Mouse (Mus musculus) forebrain, embryonic 13.5 days (tissue): ENCODE measurements at regions not wholly inside any gene's neighbourhood (a gene's known extent, or its start where the extent isn't known, plus 50 kb on each side); places are given as distances from the start of the nearest gene placed in this dataset.

ENCODE experiments used
- ATAC-seq: fragments of 200-750 bp; cut with Nextera tagmentation; 2 replicates; pipeline ENCODE4 v1.8.0; 2017
- H3K27ac ChIP-seq: fragments of 300-500 bp; sonication (generic); 2 replicates; pipeline ENCODE4 v1.5.1; 2015; ENCODE audit warnings: inconsistent platforms, mild to moderate bottlenecking, moderate library complexity
- H3K27me3 ChIP-seq: fragments of 300-500 bp; sonication (generic); 2 replicates; pipeline ENCODE4 v1.6.1; 2015; ENCODE audit warnings: mild to moderate bottlenecking, inconsistent platforms
- H3K36me3 ChIP-seq: fragments of 300-500 bp; sonication (generic); 2 replicates; pipeline ENCODE4 v1.6.1; 2015; ENCODE audit warnings: mild to moderate bottlenecking, inconsistent platforms; ENCODE audit not compliant: poor library complexity, severe bottlenecking
- H3K4me1 ChIP-seq: fragments of 300-500 bp; sonication (generic); 2 replicates; pipeline ENCODE4 v1.6.1; 2015; ENCODE audit warnings: inconsistent platforms
- H3K4me2 ChIP-seq: fragments of 300-500 bp; sonication (generic); 2 replicates; pipeline ENCODE4 v1.6.1; 2015; ENCODE audit warnings: inconsistent platforms, mild to moderate bottlenecking, moderate library complexity
- H3K4me3 ChIP-seq: fragments of 300-500 bp; sonication (generic); 2 replicates; pipeline ENCODE4 v1.5.1; 2015; ENCODE audit warnings: mild to moderate bottlenecking, inconsistent platforms
- H3K9ac ChIP-seq: fragments of 300-500 bp; sonication (generic); 2 replicates; pipeline ENCODE4 v1.6.1; 2015; ENCODE audit warnings: mild to moderate bottlenecking, inconsistent platforms
- H3K9me3 ChIP-seq: fragments of 300-500 bp; sonication (generic); replicated peaks from 2 replicates; pipeline ENCODE4 v1.6.1; 2016; ENCODE audit warnings: inconsistent platforms
- WGBS: fragments of 180-500 bp; shearing (Covaris S2); methylation state at CpG from one replicate; pipeline ENCODE4 v1.1.7; 2015; 5-methylcytosine and 5-hydroxymethylcytosine counted together

DNA sequence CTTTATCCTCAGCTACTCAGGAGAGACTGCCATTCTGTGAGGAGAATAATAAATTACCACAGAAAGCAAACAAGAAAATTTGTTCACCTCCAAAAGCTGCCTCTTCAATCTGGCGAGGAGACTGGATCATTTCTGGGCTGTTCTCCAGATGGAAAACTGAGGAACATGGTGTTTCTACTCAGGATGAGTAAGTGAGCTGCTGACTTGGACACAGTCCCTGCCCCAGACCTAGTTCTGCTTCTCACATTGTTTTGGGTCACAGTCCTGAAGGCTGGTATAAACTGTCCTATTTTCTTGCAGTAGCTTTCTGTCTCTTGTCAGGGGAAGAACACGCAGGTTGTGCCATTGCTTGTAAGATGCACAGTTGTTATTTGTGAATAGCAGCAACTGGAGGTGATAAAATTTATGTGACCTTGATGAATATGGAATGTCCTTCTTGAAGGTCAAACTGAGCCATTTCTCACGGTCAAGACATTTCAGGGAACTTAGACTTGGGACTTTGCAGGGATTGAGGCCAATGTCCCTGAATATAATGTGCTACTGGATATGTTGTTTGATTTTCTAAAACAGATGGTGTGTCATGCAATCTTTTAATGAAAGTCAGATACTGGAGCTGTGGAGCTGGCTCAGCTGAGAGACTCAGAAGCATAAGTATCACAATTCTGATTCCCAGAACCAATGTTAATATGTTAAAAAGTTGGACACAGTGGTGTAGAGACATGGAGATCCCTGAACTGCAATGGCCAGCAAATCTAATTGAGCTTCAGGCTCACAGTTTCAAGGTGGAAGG is 102.2 kb downstream of the Edn1 start:
- no peaks in the 10 kb centered on the region for H3K9me3 ChIP-seq
- no peak overlapping the region for H3K27ac ChIP-seq
- peaks cover 9% of the 10 kb centered on the region; the same call in 1 of the 2 replicates for H3K4me1 ChIP-seq
- H3K4me2 ChIP-seq: no peak overlapping the region
- ATAC-seq: no peak
- H3K27me3 ChIP-seq: no peaks in the 10 kb centered on the region
- WGBS: 92% methylated on average over 3 of the region's 3 CpGs
- H3K4me3 ChIP-seq: no peak overlapping the region
- no peak overlapping the region for H3K9ac ChIP-seq
- H3K36me3 ChIP-seq: no peaks in the 10 kb centered on the region

DNA sequence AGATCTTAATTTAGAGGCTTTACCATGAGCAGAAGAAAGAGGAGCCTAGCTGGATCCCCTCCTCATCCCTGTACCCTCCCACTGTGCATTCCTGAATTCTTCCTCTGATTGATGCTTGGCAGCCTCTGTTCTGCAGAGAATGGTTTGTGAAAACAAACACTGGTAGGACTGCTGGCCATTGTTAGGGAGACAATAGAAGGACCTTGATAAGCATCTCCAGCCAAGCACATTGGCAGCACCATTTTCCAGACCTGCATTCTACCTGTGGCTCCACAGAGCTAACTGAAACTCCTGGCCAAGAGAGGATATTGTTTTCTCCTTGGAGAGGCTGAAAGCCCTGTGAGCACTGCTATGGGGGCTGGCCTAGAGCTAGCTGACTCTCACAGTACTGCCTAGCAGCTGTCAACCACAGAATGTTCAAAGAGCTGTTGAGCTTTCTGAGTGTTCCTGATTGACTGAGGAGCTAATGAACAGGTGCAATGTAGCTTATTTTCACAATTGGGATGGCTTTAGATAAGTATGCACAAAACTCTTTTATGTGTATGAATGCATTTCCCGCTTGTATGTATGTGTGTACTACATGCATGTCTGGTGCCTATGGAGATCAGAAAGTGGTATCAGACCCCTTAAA is 111.5 kb downstream of the Edn1 start:
- Histone ChIP-seq H3K27ac (no peak overlapping the region), H3K9me3 (no peaks in the 10 kb centered on the region), H3K36me3 (no peaks in the 10 kb centered on the region), H3K4me1 (peaks cover 5% of the 10 kb centered on the region; the same call in 1 of the 2 replicates), H3K4me3 (no peak overlapping the region), H3K27me3 (no peaks in the 10 kb centered on the region), H3K4me2 (no peak overlapping the region), H3K9ac (no peak overlapping the region)
- WGBS: 83% methylated on average over 1 of the region's 1 CpGs
- no peak for ATAC-seq

DNA sequence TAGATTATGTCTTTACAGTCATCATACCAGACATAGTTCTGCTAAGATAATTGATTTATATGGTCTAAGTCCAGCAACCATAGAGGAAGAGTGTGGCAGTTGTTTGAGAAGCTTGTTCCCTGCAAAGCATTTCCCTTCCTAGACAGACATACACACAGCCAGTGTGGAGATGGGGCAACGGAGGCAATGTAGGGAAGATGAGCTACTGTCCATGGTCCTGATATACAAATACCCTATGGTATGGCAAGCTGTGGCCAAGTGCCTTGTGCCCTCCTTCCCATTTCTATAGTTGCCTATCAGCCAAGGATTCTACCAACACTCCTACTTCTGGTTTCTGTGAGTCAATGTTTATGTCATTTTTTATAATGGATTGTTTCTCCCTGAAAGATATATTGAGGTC is 145.6 kb downstream of the Edn1 start:
- Histone ChIP-seq H3K27ac (no peak overlapping the region), H3K27me3 (no peaks in the 10 kb centered on the region), H3K9ac (no peak overlapping the region), H3K4me1 (no peaks in the 10 kb centered on the region), H3K4me3 (no peak overlapping the region), H3K4me2 (no peak overlapping the region), H3K9me3 (no peaks in the 10 kb centered on the region), H3K36me3 (no peaks in the 10 kb centered on the region)
- ATAC-seq: no peak
- 12% methylated on average over 1 of the region's 1 CpGs for WGBS

DNA sequence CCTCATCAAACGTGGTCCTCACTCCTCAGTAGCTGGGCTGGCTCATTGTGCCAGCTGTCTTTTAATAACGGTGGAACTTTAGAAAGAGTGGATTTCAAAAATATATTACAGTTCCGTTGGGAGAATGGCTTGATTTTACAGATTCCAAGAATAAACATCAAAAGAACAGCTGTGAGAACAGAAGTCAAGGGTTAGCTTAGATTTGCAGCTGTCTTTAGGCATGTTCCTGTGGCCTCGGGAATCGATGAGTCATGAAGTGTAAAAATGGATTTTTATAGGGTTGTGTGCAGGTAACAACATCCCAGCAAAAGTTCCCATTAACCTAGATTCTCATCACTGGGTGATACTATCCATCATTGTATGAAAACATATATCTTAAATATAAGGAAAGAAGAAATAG is 152.4 kb downstream of the Edn1 start:
- Histone ChIP-seq H3K9me3 (no peaks in the 10 kb centered on the region), H3K4me1 (no peaks in the 10 kb centered on the region), H3K4me3 (no peak overlapping the region), H3K9ac (no peak overlapping the region), H3K27ac (no peak overlapping the region), H3K4me2 (no peak overlapping the region), H3K36me3 (no peaks in the 10 kb centered on the region), H3K27me3 (no peaks in the 10 kb centered on the region)
- WGBS: 72% methylated on average over 5 of the region's 5 CpGs
- no peak for ATAC-seq

DNA sequence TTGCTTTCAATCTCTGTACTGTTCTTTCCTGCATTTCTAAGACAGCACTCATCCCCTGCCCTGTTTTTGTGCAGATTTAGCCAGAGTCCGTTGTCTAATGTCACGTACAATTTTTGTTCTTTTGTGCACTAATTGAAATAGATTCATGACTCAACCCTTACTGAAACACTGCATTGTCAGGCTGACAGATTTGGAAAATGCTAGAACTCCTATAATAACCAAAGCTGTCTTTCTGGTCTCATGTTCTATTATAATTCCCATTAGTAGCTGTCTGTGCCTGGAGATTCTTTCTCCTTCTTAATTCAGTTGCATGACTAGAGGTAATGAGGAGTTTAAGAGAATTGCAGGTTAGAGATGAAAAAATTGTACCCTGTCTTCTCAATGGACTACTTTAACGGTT is 158.6 kb downstream of the Edn1 start:
- H3K9ac ChIP-seq: no peak overlapping the region
- no peaks in the 10 kb centered on the region for H3K9me3 ChIP-seq
- no peaks in the 10 kb centered on the region for H3K27me3 ChIP-seq
- H3K27ac ChIP-seq: no peak overlapping the region
- H3K4me3 ChIP-seq: no peak overlapping the region
- H3K36me3 ChIP-seq: no peaks in the 10 kb centered on the region
- no peaks in the 10 kb centered on the region for H3K4me1 ChIP-seq
- H3K4me2 ChIP-seq: no peak overlapping the region
- WGBS: 76% methylated on average over 3 of the region's 3 CpGs
- ATAC-seq: no peak

DNA sequence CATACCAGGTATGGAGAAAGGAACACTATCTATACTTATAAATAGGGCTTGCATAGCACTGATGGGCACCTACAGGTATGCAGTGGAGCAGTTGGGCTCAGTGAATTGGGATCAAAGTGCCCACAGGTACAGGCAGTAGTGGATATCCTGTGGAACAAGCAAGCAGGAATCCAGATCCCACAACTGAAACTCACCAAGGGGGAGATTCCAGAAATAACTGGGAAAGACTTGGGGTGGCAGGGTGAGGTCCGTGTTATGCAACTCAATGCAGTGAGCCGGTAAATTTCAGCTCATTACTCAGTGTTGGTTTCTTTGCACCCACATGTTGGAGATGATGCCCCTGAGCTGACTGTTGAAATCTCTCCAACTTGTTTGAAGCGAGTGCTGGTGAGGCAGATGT is 177.5 kb downstream of the Edn1 start:
- ATAC-seq: no peak
- Histone ChIP-seq H3K4me2 (no peak overlapping the region), H3K9me3 (no peaks in the 10 kb centered on the region), H3K4me3 (no peak overlapping the region), H3K36me3 (no peaks in the 10 kb centered on the region), H3K4me1 (no peaks in the 10 kb centered on the region), H3K27me3 (no peaks in the 10 kb centered on the region), H3K27ac (no peak overlapping the region), H3K9ac (no peak overlapping the region)
- WGBS: 89% methylated on average over 3 of the region's 3 CpGs

DNA sequence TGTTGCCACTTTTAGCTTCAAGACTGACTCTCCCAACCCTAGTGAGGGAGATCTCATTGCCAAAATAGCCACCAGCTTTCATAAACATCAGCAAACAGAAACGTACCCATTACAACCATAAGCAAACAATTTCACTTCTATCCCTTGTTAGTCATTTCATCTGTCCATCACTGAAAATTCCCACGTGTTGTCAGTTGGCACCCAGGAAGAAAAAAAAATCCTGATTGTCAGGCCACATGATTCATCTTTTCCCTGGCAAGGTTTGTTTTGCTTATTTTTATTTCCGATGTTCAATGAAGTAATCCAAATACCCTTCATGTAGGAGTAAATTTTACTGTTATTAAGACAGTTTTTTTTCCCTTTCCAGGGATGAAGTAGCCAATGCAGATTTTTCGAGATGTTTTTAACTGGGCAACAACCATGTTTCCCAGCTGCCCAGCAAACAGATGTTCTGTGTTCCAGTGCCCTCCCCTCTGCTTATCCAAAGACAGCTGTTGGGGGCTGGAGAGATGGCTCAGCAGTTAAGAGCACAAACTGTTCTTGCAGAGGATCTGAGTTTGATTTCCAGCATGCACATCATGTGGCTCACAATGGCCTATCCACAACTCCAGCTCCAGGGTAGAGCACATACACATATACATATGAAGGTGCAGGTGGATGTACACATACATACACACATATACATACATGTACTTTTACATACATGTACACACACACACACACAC is 189.3 kb upstream of the Phactr1 start:
- Histone ChIP-seq H3K4me2 (no peak overlapping the region), H3K9ac (no peak overlapping the region), H3K4me3 (no peak overlapping the region), H3K9me3 (no peaks in the 10 kb centered on the region), H3K36me3 (no peaks in the 10 kb centered on the region), H3K27ac (no peak overlapping the region), H3K27me3 (no peaks in the 10 kb centered on the region), H3K4me1 (no peaks in the 10 kb centered on the region)
- no peak for ATAC-seq
- WGBS: 83% methylated on average over 4 of the region's 4 CpGs

DNA sequence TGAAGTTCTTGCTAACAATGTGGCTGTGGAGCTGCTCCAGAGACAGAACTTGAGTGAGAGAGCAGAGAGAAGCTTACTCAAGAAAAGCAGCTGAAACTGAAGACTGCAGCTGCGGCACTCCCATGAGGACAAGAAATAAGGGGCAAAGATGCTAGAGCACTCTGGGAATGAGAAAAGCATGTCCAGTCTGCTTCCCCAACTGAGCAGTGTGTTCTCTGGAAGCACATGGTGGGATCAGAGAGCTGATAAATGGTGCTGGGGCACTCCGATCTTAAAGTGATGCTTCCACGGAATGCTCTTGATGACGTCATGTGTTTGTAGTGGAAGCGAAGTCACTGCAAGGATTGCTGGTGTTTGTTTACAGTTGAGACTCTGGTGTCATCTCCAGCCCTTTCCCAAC is 186.1 kb upstream of the Phactr1 start:
- WGBS: 92% methylated on average over 5 of the region's 5 CpGs
- Histone ChIP-seq H3K9me3 (no peaks in the 10 kb centered on the region), H3K4me2 (no peak overlapping the region), H3K27ac (no peak overlapping the region), H3K9ac (no peak overlapping the region), H3K36me3 (no peaks in the 10 kb centered on the region), H3K4me3 (no peak overlapping the region), H3K27me3 (no peaks in the 10 kb centered on the region), H3K4me1 (no peaks in the 10 kb centered on the region)
- no peak for ATAC-seq

DNA sequence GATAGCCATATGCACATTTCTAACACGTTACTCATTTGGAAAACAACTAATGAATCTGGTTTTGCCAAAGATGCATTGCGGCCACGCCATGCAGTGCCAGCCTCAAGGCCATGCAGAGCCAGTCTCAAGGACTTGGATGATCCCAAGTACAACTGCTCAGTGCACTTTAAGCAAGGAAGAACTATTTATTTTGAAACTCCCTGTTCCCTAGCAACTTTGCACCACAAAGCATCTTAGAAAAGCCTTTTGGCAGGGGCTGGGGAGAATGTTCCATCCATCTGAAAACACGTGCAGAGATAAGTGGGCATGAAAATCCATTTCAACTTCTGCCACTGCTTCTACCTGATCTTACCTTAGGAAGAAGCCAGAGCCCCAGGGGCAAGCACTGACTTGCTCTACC is 182.1 kb upstream of the Phactr1 start:
- Histone ChIP-seq H3K9me3 (no peaks in the 10 kb centered on the region), H3K4me2 (no peak overlapping the region), H3K4me3 (no peak overlapping the region), H3K4me1 (no peaks in the 10 kb centered on the region), H3K27me3 (no peaks in the 10 kb centered on the region), H3K9ac (no peak overlapping the region), H3K36me3 (no peaks in the 10 kb centered on the region), H3K27ac (no peak overlapping the region)
- ATAC-seq: no peak
- WGBS: 70% methylated on average over 4 of the region's 4 CpGs

DNA sequence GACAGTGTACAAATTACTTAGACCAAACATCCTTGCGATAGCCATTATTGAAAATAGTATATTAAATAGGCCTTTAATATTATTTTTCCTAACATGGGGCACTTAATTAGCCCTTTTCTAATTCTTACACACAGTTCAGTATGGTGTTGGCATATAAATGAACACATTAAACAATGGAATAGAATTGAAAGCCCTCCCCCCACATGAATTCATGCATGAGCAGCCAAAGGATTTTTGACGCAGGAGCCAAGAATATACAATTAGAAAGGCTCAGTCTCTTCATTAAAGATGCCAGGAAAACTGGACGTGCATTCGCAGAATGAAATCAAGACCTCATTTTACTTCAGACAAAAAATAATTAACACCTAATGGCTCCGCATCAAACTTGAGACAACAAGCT is 172.9 kb upstream of the Phactr1 start:
- Histone ChIP-seq H3K27ac (no peak overlapping the region), H3K4me2 (no peak overlapping the region), H3K9ac (no peak overlapping the region), H3K4me1 (peaks cover 13% of the 10 kb centered on the region), H3K9me3 (no peaks in the 10 kb centered on the region), H3K27me3 (no peaks in the 10 kb centered on the region), H3K36me3 (no peaks in the 10 kb centered on the region), H3K4me3 (no peak overlapping the region)
- ATAC-seq: peak; percentile 83
- 14% methylated on average over 5 of the region's 5 CpGs for WGBS

DNA sequence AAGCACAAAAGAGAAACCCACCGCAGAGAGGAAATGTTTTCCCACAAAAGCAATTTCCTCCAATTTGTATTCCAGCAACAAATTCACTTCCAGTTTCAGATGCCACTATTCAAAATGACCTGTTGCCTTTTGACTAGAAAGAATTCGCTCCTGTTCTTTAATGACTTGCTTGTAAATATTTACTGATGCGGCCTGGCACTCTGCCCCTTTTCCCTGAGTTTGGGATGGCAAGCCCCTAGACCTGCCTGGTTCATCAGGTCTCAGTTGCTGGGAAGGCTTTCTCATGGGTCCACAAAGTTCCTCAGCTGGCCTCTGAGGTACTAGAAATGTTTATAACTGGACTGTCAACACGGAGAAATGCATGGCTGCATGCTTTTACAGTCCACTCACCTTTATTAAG is 161.7 kb upstream of the Phactr1 start:
- no peak overlapping the region for H3K9ac ChIP-seq
- ATAC-seq: no peak
- no peaks in the 10 kb centered on the region for H3K9me3 ChIP-seq
- H3K4me1 ChIP-seq: no peaks in the 10 kb centered on the region
- H3K27me3 ChIP-seq: no peaks in the 10 kb centered on the region
- no peak overlapping the region for H3K4me2 ChIP-seq
- no peak overlapping the region for H3K4me3 ChIP-seq
- no peak overlapping the region for H3K27ac ChIP-seq
- WGBS: 85% methylated on average over 4 of the region's 4 CpGs
- no peaks in the 10 kb centered on the region for H3K36me3 ChIP-seq

DNA sequence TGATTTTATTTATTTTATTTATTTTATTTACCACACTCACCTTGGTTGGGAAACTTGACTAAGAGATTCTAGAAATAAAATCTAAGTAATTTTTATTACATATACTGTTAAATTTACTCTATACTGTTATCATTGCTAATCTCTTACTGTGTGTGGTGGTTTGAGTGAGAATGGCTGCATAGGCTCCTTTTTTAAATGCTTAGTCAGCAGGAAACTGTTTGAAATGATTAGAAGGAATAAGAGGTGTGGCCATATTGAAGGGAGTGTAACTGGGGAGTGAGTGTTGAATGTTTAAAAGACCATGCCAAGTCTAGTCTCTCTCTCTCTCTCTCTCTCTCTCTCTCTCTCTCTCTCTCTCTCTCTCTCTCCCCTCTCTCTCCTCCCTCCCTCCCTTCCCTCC is 157.9 kb upstream of the Phactr1 start:
- Histone ChIP-seq H3K36me3 (no peaks in the 10 kb centered on the region), H3K27ac (no peak overlapping the region), H3K27me3 (no peaks in the 10 kb centered on the region), H3K9ac (no peak overlapping the region), H3K4me3 (no peak overlapping the region), H3K9me3 (no peaks in the 10 kb centered on the region), H3K4me2 (no peak overlapping the region), H3K4me1 (no peaks in the 10 kb centered on the region)
- no peak for ATAC-seq
